ENCODE assay signal across 14 mouse cellular contexts in the genomic region with DNA sequence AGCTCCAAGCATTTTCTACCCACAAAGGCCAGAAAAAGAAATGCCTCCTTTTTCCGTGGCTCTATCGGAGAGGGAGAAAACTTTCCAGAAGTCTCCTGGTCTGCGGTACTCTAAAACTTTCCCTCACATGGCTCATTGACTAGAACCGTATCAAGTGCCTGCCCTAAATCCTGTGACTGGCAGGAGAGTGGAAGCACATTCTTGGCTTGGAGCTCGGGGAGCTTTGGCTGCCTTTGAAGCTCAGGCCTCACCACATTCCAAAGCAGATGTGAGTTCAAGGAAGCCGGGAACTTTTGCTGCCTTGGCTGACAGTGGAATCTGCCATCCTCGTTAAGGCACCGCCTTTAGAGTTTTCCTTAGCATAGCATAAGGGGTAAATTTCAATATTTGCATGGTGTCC.
A peak's percentile ranks its signal among the peaks of the same experiment; 100 is the strongest.
DNase-seq lines count a peak whose midpoint lies in the region; ATAC-seq lines count a peak whose summit lies in the region.
"Had no signal": no experiment of that assay in that cellular context is flagged by ENCODE, and none has a peak within 500 bp of the region (broad histone marks: within the 10 kb centered on the region; RNA-seq: fewer than 3 reads in every experiment).

No protein-coding gene starts in this region.

- H3K9me3 ChIP-seq in kidney, embryonic 15.5 days (replicated peaks) = no peaks in the 10 kb centered on the region
- no peaks in the 10 kb centered on the region for H3K9me3 ChIP-seq in embryonic facial prominence, embryonic 10.5 days
- no peaks in the 10 kb centered on the region for H3K9me3 ChIP-seq in heart, embryonic 12.5 days (replicated peaks)
- H3K9me3 ChIP-seq in intestine, embryonic 16.5 days (ENCODE audit: control insufficient read depth, low read length) = no peaks in the 10 kb centered on the region
- H3K9me3 ChIP-seq: forebrain, embryonic 12.5 days; neural tube, embryonic 13.5 days had no signal

- peaks cover 9% of the 10 kb centered on the region for H3K27me3 ChIP-seq in kidney, embryonic 15.5 days
- peaks cover 11% of the 10 kb centered on the region for H3K27me3 ChIP-seq in embryonic facial prominence, embryonic 10.5 days (replicated peaks; ENCODE audit: low read depth, poor library complexity, severe bottlenecking)
- H3K27me3 ChIP-seq in heart, embryonic 12.5 days (replicated peaks) = no peaks in the 10 kb centered on the region
- no peaks in the 10 kb centered on the region for H3K27me3 ChIP-seq in intestine, embryonic 16.5 days (replicated peaks; ENCODE audit: control insufficient read depth, insufficient read depth, low read length)
- H3K27me3 ChIP-seq: forebrain, embryonic 12.5 days; neural tube, embryonic 13.5 days had no signal

- DNase-seq in kidney, adult 9 months = peak; percentile 11
- DNase-seq in embryonic facial prominence, embryonic 10.5 days (ENCODE audit: low spot score) = peak; percentile 26
- DNase-seq in lung, postnatal 14 days = peak; percentile 35
- DNase-seq in right cerebral cortex, postnatal 14 days = no peak
- DNase-seq: cerebellum, postnatal 14 days had no signal

- H3K36me3 ChIP-seq in kidney, embryonic 15.5 days = no peaks in the 10 kb centered on the region
- no peaks in the 10 kb centered on the region for H3K36me3 ChIP-seq in embryonic facial prominence, embryonic 10.5 days (replicated peaks)
- H3K36me3 ChIP-seq in heart, embryonic 12.5 days = no peaks in the 10 kb centered on the region
- H3K36me3 ChIP-seq in intestine, embryonic 16.5 days (ENCODE audit: control insufficient read depth, insufficient read depth, low read length) = no peaks in the 10 kb centered on the region
- H3K36me3 ChIP-seq: forebrain, embryonic 12.5 days; neural tube, embryonic 13.5 days had no signal

- no peak overlapping the region for H3K4me2 ChIP-seq in kidney, embryonic 15.5 days
- H3K4me2 ChIP-seq in heart, embryonic 12.5 days = no peak overlapping the region
- no peak overlapping the region for H3K4me2 ChIP-seq in intestine, embryonic 16.5 days (ENCODE audit: low read depth, low read length)
- H3K4me2 ChIP-seq: forebrain, embryonic 12.5 days; neural tube, embryonic 13.5 days had no signal

- WGBS in kidney, embryonic 15.5 days = 33% methylated on average over 8 of the region's 8 CpGs
- WGBS in embryonic facial prominence, embryonic 10.5 days = 54% methylated on average over 8 of the region's 8 CpGs
- 30% methylated on average over 8 of the region's 8 CpGs for WGBS in heart, embryonic 12.5 days
- 49% methylated on average over 8 of the region's 8 CpGs for WGBS in intestine, embryonic 16.5 days

- no peak overlapping the region for H3K27ac ChIP-seq in kidney, embryonic 15.5 days
- H3K27ac ChIP-seq in embryonic facial prominence, embryonic 10.5 days (replicated peaks) = no peak overlapping the region
- H3K27ac ChIP-seq in heart, embryonic 12.5 days (ENCODE audit: poor library complexity, severe bottlenecking) = no peak overlapping the region; the same call in 1 of the 2 replicates
- H3K27ac ChIP-seq in intestine, embryonic 16.5 days (ENCODE audit: low read length) = no peak overlapping the region
- H3K27ac ChIP-seq: forebrain, embryonic 12.5 days; hindbrain, postnatal 0 days; macrophage; neural tube, embryonic 13.5 days had no signal

- no peak for ATAC-seq in kidney, embryonic 15.5 days (replicated peaks; ENCODE audit: low FRiP score)
- ATAC-seq in heart, embryonic 12.5 days (ENCODE audit: insufficient number of reproducible peaks, low FRiP score) = peak; percentile 42; the same call in 1 of the 2 replicates
- ATAC-seq in activated CD4-positive, CD25-positive, alpha-beta regulatory T cell, adult 4 months = no peak
- ATAC-seq in intestine, embryonic 16.5 days = no peak
- ATAC-seq: CD4-positive, CD25-positive, alpha-beta regulatory T cell, adult 4 months; hindbrain, postnatal 0 days had no signal

- no peak overlapping the region for H3K4me3 ChIP-seq in kidney, embryonic 15.5 days (replicated peaks)
- H3K4me3 ChIP-seq in embryonic facial prominence, embryonic 10.5 days = no peak overlapping the region
- no peak overlapping the region for H3K4me3 ChIP-seq in heart, embryonic 12.5 days
- no peak overlapping the region for H3K4me3 ChIP-seq in intestine, embryonic 16.5 days (ENCODE audit: low read length)
- H3K4me3 ChIP-seq: forebrain, embryonic 12.5 days; neural tube, embryonic 13.5 days had no signal

- no peak overlapping the region for H3K9ac ChIP-seq in kidney, embryonic 15.5 days
- H3K9ac ChIP-seq in heart, embryonic 12.5 days = no peak overlapping the region
- no peak overlapping the region for H3K9ac ChIP-seq in intestine, embryonic 16.5 days (ENCODE audit: low read depth, low read length)
- H3K9ac ChIP-seq: forebrain, embryonic 12.5 days; neural tube, embryonic 13.5 days had no signal

- peaks cover 5% of the 10 kb centered on the region for H3K4me1 ChIP-seq in kidney, embryonic 15.5 days
- H3K4me1 ChIP-seq in embryonic facial prominence, embryonic 10.5 days = peaks cover 6% of the 10 kb centered on the region
- peaks cover 18% of the 10 kb centered on the region for H3K4me1 ChIP-seq in heart, embryonic 12.5 days (replicated peaks)
- peaks cover 5% of the 10 kb centered on the region for H3K4me1 ChIP-seq in intestine, embryonic 16.5 days (ENCODE audit: control insufficient read depth, insufficient read depth, low read length)
